Mouse (Mus musculus): Measurements from ENCODE around the gene 4931406C07Rik. TPM values are rescaled to one million over a fixed set of nuclear protein-coding genes. Genes with fewer than 3 reads are reported as not detected.
"Not testable (repeated sequence)": the region's sequence is repeated elsewhere in the genome, so short reads cannot be mapped to it uniquely, and the experiment has no call there.

4931406C07Rik gene
- 10.8 and 12.2 TPM in 2 replicates for polyA plus RNA-seq (2014; fragmentation: Nextera tagmentation; extraction: Ambion mirVana)

GRCm38 (mm10) chr9:15306398-15307119 is at the start of gene 4931406C07Rik:
TSS of gene 4931406C07Rik (minus strand) at chr9:15306448.
- Histone ChIP-seq H3K9me3 (ENCODE audit: control insufficient read depth, low read length) (no peaks in the 10 kb centered on the region), H3K9ac (peak within 1 kb of the TSS; percentile 80), H3K4me2 (replicated peaks) (peak within 1 kb of the TSS; percentile 73), H3K4me1 (replicated peaks; ENCODE audit: control insufficient read depth, insufficient read depth, low read length) (peaks cover 28% of the 10 kb centered on the region), H3K36me3 (replicated peaks; ENCODE audit: control insufficient read depth, insufficient read depth) (peaks cover 42% of the 10 kb centered on the region), H3K27me3 (ENCODE audit: control insufficient read depth, insufficient read depth, low read length) (no peaks in the 10 kb centered on the region), H3K27ac (peak within 1 kb of the TSS; percentile 85), H3K4me3 (replicated peaks; ENCODE audit: low read length) (peak within 1 kb of the TSS; percentile 57)
- DNase-seq (ENCODE audit: low spot score) (peak; percentile 62), ATAC-seq (ENCODE audit: low FRiP score) (peak; percentile 90)
- WGBS = under 1% methylated on average over 35 of the region's 35 CpGs

- no peaks in the 10 kb centered on the region for H3K9me3 ChIP-seq (ENCODE audit: control insufficient read depth, low read length)
- WGBS = 78% methylated on average over 2 of the region's 2 CpGs
- ATAC-seq (ENCODE audit: low FRiP score) (no peak), DNase-seq (ENCODE audit: low spot score) (no peak)
- H3K27me3 ChIP-seq (ENCODE audit: control insufficient read depth, insufficient read depth, low read length) = no peaks in the 10 kb centered on the region
- H3K27ac ChIP-seq = no peak overlapping the region
- H3K4me2 ChIP-seq (replicated peaks) = no peak overlapping the region
- H3K4me1 ChIP-seq (replicated peaks; ENCODE audit: control insufficient read depth, insufficient read depth, low read length) = no peaks in the 10 kb centered on the region
- no peak overlapping the region for H3K4me3 ChIP-seq (replicated peaks; ENCODE audit: low read length)
- peaks cover 79% of the 10 kb centered on the region for H3K36me3 ChIP-seq (replicated peaks; ENCODE audit: control insufficient read depth, insufficient read depth)
- no peak overlapping the region for H3K9ac ChIP-seq
These were observed 43.7 kb upstream of the 4931406C07Rik start for GRCm38 (mm10) chr9:15349925-15350324.

DNA sequence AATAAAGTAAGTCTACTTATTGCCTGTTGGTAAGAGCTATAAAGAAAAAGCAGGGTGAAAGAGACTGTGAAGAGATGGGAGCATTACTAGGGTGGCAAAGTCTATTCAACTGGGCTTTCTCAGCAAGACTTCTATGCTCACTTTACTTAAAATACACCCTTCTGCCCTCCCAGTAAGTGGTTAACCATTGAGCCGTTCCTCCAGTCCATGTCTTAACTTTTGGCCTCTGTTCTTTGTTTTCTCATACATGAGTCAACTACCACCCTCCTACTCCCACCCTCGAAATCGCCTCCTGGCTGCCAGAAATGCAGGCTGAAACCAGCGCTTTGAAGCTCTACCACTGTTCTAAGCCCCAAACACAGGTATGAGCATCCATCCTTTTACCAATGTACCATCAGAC is 31.5 kb upstream of the 4931406C07Rik start:
- WGBS = 92% methylated on average over 4 of the region's 4 CpGs
- H3K4me3 ChIP-seq (replicated peaks; ENCODE audit: low read length) = no peak overlapping the region
- ATAC-seq (ENCODE audit: low FRiP score) = no peak
- H3K4me2 ChIP-seq (replicated peaks) = no peak overlapping the region
- H3K4me1 ChIP-seq (replicated peaks; ENCODE audit: control insufficient read depth, insufficient read depth, low read length) = no peaks in the 10 kb centered on the region
- DNase-seq (ENCODE audit: low spot score) = no peak
- no peak overlapping the region for H3K27ac ChIP-seq
- no peaks in the 10 kb centered on the region for H3K27me3 ChIP-seq (ENCODE audit: control insufficient read depth, insufficient read depth, low read length)
- peaks cover 90% of the 10 kb centered on the region for H3K36me3 ChIP-seq (replicated peaks; ENCODE audit: control insufficient read depth, insufficient read depth)
- H3K9ac ChIP-seq = no peak overlapping the region
- no peaks in the 10 kb centered on the region for H3K9me3 ChIP-seq (ENCODE audit: control insufficient read depth, low read length)

DNA sequence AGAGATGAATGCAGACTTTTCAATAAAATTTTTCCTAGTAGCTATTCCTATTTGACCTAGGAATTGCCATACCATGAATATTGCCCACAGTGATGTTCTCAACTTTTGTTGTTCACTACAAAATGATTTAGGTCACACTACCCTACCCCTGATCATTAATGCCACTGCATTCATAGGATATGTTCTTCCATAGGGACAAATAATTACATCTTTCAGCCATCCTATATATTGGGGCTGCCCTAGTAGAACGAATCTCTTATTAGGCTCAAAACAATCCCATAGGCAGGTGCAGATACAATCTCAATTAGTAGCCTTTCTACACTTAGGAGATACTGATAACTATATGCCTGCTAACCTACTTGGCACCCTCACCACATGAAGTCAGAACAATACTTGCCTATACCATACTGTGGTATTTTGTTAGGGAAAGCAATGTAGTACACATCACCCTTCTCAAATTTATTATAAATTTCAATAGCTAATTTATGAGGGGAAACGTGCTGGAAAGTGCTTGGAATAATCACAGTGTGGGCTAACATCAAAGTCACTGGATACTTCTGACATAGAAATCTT is 12.0 kb upstream of the 4931406C07Rik start:
- Histone ChIP-seq H3K4me3 (replicated peaks; ENCODE audit: low read length) (no peak overlapping the region), H3K36me3 (replicated peaks; ENCODE audit: control insufficient read depth, insufficient read depth) (peaks cover 75% of the 10 kb centered on the region), H3K9me3 (ENCODE audit: control insufficient read depth, low read length) (no peaks in the 10 kb centered on the region), H3K9ac (no peak overlapping the region), H3K27me3 (ENCODE audit: control insufficient read depth, insufficient read depth, low read length) (no peaks in the 10 kb centered on the region), H3K4me2 (replicated peaks) (no peak overlapping the region), H3K4me1 (replicated peaks; ENCODE audit: control insufficient read depth, insufficient read depth, low read length) (no peaks in the 10 kb centered on the region), H3K27ac (no peak overlapping the region)
- DNase-seq (ENCODE audit: low spot score) (no peak), ATAC-seq (ENCODE audit: low FRiP score) (no peak)
- WGBS = 83% methylated on average over 2 of the region's 2 CpGs

GRCm38 (mm10) chr9:15317223-15318169 is 11.2 kb upstream of the 4931406C07Rik start:
- 64% methylated on average over 5 of the region's 5 CpGs for WGBS
- no peak for DNase-seq (ENCODE audit: low spot score)
- no peaks in the 10 kb centered on the region for H3K4me1 ChIP-seq (replicated peaks; ENCODE audit: control insufficient read depth, insufficient read depth, low read length)
- no peak overlapping the region for H3K9ac ChIP-seq
- no peak for ATAC-seq (ENCODE audit: low FRiP score)
- no peak overlapping the region for H3K4me3 ChIP-seq (replicated peaks; ENCODE audit: low read length)
- H3K27me3 ChIP-seq (ENCODE audit: control insufficient read depth, insufficient read depth, low read length) = no peaks in the 10 kb centered on the region
- H3K9me3 ChIP-seq (ENCODE audit: control insufficient read depth, low read length) = no peaks in the 10 kb centered on the region
- H3K4me2 ChIP-seq (replicated peaks) = no peak overlapping the region
- no peak overlapping the region for H3K27ac ChIP-seq
- peaks cover 76% of the 10 kb centered on the region for H3K36me3 ChIP-seq (replicated peaks; ENCODE audit: control insufficient read depth, insufficient read depth)

- 100% methylated on average over 1 of the region's 2 CpGs for WGBS
- not testable (repeated sequence) for DNase-seq (ENCODE audit: low spot score); H3K9me3 ChIP-seq (ENCODE audit: control insufficient read depth, low read length); H3K4me1 ChIP-seq (replicated peaks; ENCODE audit: control insufficient read depth, insufficient read depth, low read length); H3K4me3 ChIP-seq (replicated peaks; ENCODE audit: low read length); H3K9ac ChIP-seq; ATAC-seq (ENCODE audit: low FRiP score); H3K27me3 ChIP-seq (ENCODE audit: control insufficient read depth, insufficient read depth, low read length); H3K27ac ChIP-seq; H3K4me2 ChIP-seq (replicated peaks)
- H3K36me3 ChIP-seq (replicated peaks; ENCODE audit: control insufficient read depth, insufficient read depth) = peaks cover 76% of the 10 kb centered on the region
These were observed 10.0 kb upstream of the 4931406C07Rik start for GRCm38 (mm10) chr9:15316296-15316695.

DNA sequence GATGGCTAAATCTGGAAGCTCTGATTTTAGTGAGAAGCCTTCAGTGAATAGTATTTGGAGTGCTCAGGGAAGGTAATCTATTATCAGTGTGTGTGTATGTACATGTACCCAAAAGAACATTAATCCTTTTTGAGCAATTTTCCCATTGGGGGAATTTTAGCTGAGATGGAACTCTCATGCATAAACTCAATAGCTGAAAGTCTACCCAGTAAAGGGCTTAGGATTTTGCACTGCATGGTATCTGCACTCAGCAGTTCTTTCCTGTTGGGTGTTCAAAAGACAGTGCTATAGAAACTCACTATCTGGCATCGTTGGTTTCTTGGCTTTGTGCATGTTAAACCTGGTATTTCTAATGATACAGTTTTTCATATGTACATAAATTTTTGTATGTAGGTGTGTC is 8.4 kb upstream of the 4931406C07Rik start:
- H3K36me3 ChIP-seq (replicated peaks; ENCODE audit: control insufficient read depth, insufficient read depth) = peaks cover 82% of the 10 kb centered on the region
- no peaks in the 10 kb centered on the region for H3K9me3 ChIP-seq (ENCODE audit: control insufficient read depth, low read length)
- H3K4me3 ChIP-seq (replicated peaks; ENCODE audit: low read length) = no peak overlapping the region
- no peak overlapping the region for H3K27ac ChIP-seq
- no peaks in the 10 kb centered on the region; the same call in 1 of the 2 replicates for H3K4me1 ChIP-seq (replicated peaks; ENCODE audit: control insufficient read depth, insufficient read depth, low read length)
- DNase-seq (ENCODE audit: low spot score) = no peak
- no peaks in the 10 kb centered on the region for H3K27me3 ChIP-seq (ENCODE audit: control insufficient read depth, insufficient read depth, low read length)
- 98% methylated on average over 1 of the region's 1 CpGs for WGBS
- ATAC-seq (ENCODE audit: low FRiP score) = no peak
- no peak overlapping the region for H3K4me2 ChIP-seq (replicated peaks)
- no peak overlapping the region for H3K9ac ChIP-seq

DNA sequence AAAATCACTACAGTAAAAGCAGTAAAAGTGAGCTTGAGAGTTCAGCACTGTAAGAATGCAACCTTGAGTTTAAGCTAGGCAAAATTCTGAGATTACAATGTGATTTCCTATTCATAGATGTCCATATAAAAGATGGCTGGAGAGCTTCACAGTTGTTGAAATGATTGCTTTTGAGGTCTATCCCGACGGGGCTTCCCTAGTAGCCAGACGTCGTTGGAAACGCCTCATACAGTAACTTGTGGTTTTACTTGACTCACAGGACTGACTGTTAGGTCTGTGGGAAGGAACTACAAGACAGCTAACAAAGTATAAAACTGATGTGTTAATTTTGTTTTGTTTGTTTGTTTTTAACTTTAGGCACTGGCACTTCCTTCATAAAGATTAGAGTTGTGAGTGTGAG is 7.4 kb upstream of the 4931406C07Rik start:
- H3K36me3 ChIP-seq (replicated peaks; ENCODE audit: control insufficient read depth, insufficient read depth) = peaks cover 92% of the 10 kb centered on the region
- H3K27ac ChIP-seq = no peak overlapping the region
- ATAC-seq (ENCODE audit: low FRiP score) = no peak
- no peaks in the 10 kb centered on the region for H3K9me3 ChIP-seq (ENCODE audit: control insufficient read depth, low read length)
- DNase-seq (ENCODE audit: low spot score) = no peak
- H3K4me1 ChIP-seq (replicated peaks; ENCODE audit: control insufficient read depth, insufficient read depth, low read length) = peaks cover 9% of the 10 kb centered on the region; the same call in 1 of the 2 replicates
- H3K4me2 ChIP-seq (replicated peaks) = no peak overlapping the region
- no peaks in the 10 kb centered on the region for H3K27me3 ChIP-seq (ENCODE audit: control insufficient read depth, insufficient read depth, low read length)
- H3K9ac ChIP-seq = no peak overlapping the region
- H3K4me3 ChIP-seq (replicated peaks; ENCODE audit: low read length) = no peak overlapping the region
- 92% methylated on average over 5 of the region's 5 CpGs for WGBS
